Mouse (Mus musculus) spleen, adult 2 months (tissue): ENCODE results near the gene Arf6.

Experiments
- CTCF ChIP-seq: fragments of 200-500 bp; IDR thresholded peaks from 2 replicates; pipeline ENCODE4 v1.5.1; 2011; ENCODE audit warnings: mild to moderate bottlenecking, inconsistent platforms; ENCODE audit not compliant: insufficient read depth, insufficient read length, insufficient replicate concordance; ENCODE audit errors: extremely low read depth
- POLR2A ChIP-seq: fragments of 200-500 bp; IDR thresholded peaks from 2 replicates; pipeline ENCODE4 v1.6.1; 2011; ENCODE audit warnings: low read depth, low read length, inconsistent platforms

- no peak for TF ChIP-seq POLR2A
- TF ChIP-seq CTCF = no peak
Observed at GRCm38 (mm10) chr12:69402594-69403167, 30.7 kb downstream of the Arf6 start.
